ENCODE assay signal across 9 mouse cellular contexts in the genomic region with DNA sequence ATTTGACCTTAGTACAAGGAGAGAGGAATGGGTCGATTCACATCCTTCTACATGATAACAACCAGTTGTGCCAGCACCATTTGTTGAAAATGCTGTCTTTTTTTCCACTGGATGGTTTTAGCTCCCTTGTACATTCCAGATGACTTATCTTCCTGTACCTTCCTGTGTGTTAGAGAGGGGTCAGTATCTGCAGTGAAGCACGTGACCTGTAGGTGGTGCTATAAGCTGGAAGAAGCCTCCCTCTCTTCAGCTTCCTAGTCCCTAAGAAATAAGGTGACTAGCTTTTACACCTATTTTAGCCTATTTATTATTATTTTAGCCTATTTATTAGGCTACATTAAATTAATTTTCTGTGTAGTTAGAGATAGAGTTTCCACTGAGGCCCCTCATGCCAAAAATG.
DNase-seq lines count a peak whose midpoint lies in the region; ATAC-seq lines count a peak whose summit lies in the region.
"Had no signal": no experiment of that assay in that cellular context is flagged by ENCODE, and none has a peak within 500 bp of the region (broad histone marks: within the 10 kb centered on the region; RNA-seq: fewer than 3 reads in every experiment).

No protein-coding gene starts in this region.

- H3K4me1 ChIP-seq in hindbrain, embryonic 10.5 days (replicated peaks): no peaks in the 10 kb centered on the region
- no peaks in the 10 kb centered on the region for H3K4me1 ChIP-seq in hindbrain, embryonic 16.5 days (ENCODE audit: control insufficient read depth, insufficient read depth, low read depth, low read length)
- no peaks in the 10 kb centered on the region for H3K4me1 ChIP-seq in midbrain, embryonic 10.5 days
- H3K4me1 ChIP-seq: liver, embryonic 13.5 days; neural tube, embryonic 12.5 days had no signal

- no peaks in the 10 kb centered on the region for H3K27me3 ChIP-seq in hindbrain, embryonic 10.5 days (ENCODE audit: insufficient read depth, poor library complexity, severe bottlenecking)
- no peaks in the 10 kb centered on the region for H3K27me3 ChIP-seq in hindbrain, embryonic 16.5 days (replicated peaks; ENCODE audit: control insufficient read depth, insufficient read depth, low read length)
- H3K27me3 ChIP-seq in midbrain, embryonic 10.5 days (ENCODE audit: low read depth, poor library complexity, severe bottlenecking): no peaks in the 10 kb centered on the region
- H3K27me3 ChIP-seq: liver, embryonic 13.5 days; neural tube, embryonic 12.5 days had no signal

- H3K9ac ChIP-seq in hindbrain, embryonic 16.5 days (ENCODE audit: low read depth, low read length): no peak overlapping the region
- H3K9ac ChIP-seq: liver, embryonic 13.5 days; neural tube, embryonic 12.5 days had no signal

- WGBS in hindbrain, embryonic 10.5 days: 23% methylated on average over 2 of the region's 2 CpGs
- WGBS in hindbrain, embryonic 16.5 days: 42% methylated on average over 2 of the region's 2 CpGs
- WGBS in midbrain, embryonic 10.5 days: 28% methylated on average over 2 of the region's 2 CpGs

- no peak overlapping the region for H3K27ac ChIP-seq in hindbrain, embryonic 10.5 days
- H3K27ac ChIP-seq in hindbrain, embryonic 16.5 days (ENCODE audit: low read depth, low read length): no peak overlapping the region
- no peak overlapping the region for H3K27ac ChIP-seq in midbrain, embryonic 10.5 days (replicated peaks)
- H3K27ac ChIP-seq: liver, embryonic 13.5 days; neural tube, embryonic 12.5 days had no signal

- ATAC-seq in hindbrain, embryonic 16.5 days: no peak
- ATAC-seq in monocyte, adult 5-6 weeks (replicated peaks; ENCODE audit: insufficient number of reproducible peaks, low FRiP score, low TSS enrichment, poor library complexity, severe bottlenecking): no peak

- H3K4me2 ChIP-seq in hindbrain, embryonic 16.5 days (ENCODE audit: low read length): no peak overlapping the region
- H3K4me2 ChIP-seq: liver, embryonic 13.5 days; neural tube, embryonic 12.5 days had no signal

- no peaks in the 10 kb centered on the region for H3K36me3 ChIP-seq in hindbrain, embryonic 10.5 days
- no peaks in the 10 kb centered on the region for H3K36me3 ChIP-seq in hindbrain, embryonic 16.5 days (ENCODE audit: control insufficient read depth, insufficient read depth, low read length)
- no peaks in the 10 kb centered on the region for H3K36me3 ChIP-seq in midbrain, embryonic 10.5 days
- H3K36me3 ChIP-seq: liver, embryonic 13.5 days; neural tube, embryonic 12.5 days had no signal

- DNase-seq in hindbrain, embryonic 10.5 days (ENCODE audit: low spot score): peak; percentile 2
- peak; percentile 10 for DNase-seq in thymus, postnatal 4 days
- no peak for DNase-seq in thymus, postnatal 36 days
- peak; percentile 22 for DNase-seq in embryo, embryonic 11 days
- DNase-seq in midbrain, embryonic 10.5 days (ENCODE audit: low spot score): no peak
- DNase-seq: liver, embryonic 13.5 days had no signal

- no peak overlapping the region for H3K4me3 ChIP-seq in hindbrain, embryonic 10.5 days
- H3K4me3 ChIP-seq in hindbrain, embryonic 16.5 days (ENCODE audit: low read length): no peak overlapping the region
- no peak overlapping the region for H3K4me3 ChIP-seq in midbrain, embryonic 10.5 days
- H3K4me3 ChIP-seq: liver, embryonic 13.5 days; neural tube, embryonic 12.5 days had no signal

- H3K9me3 ChIP-seq in hindbrain, embryonic 10.5 days: no peaks in the 10 kb centered on the region
- no peaks in the 10 kb centered on the region for H3K9me3 ChIP-seq in hindbrain, embryonic 16.5 days (ENCODE audit: control insufficient read depth, low read length)
- no peaks in the 10 kb centered on the region for H3K9me3 ChIP-seq in midbrain, embryonic 10.5 days (replicated peaks)
- H3K9me3 ChIP-seq: liver, embryonic 13.5 days; neural tube, embryonic 12.5 days had no signal

Comparison
In these comparisons a context has a peak if more than half of its experiments do, and no peak if none do; other contexts are left out.
1. DNase-seq: peak in hindbrain, embryonic 10.5 days (single experiment), thymus, postnatal 4 days (single experiment) and embryo, embryonic 11 days (single experiment); none in thymus, postnatal 36 days (0 of 2) and midbrain, embryonic 10.5 days (single experiment).